In the genomic region with DNA sequence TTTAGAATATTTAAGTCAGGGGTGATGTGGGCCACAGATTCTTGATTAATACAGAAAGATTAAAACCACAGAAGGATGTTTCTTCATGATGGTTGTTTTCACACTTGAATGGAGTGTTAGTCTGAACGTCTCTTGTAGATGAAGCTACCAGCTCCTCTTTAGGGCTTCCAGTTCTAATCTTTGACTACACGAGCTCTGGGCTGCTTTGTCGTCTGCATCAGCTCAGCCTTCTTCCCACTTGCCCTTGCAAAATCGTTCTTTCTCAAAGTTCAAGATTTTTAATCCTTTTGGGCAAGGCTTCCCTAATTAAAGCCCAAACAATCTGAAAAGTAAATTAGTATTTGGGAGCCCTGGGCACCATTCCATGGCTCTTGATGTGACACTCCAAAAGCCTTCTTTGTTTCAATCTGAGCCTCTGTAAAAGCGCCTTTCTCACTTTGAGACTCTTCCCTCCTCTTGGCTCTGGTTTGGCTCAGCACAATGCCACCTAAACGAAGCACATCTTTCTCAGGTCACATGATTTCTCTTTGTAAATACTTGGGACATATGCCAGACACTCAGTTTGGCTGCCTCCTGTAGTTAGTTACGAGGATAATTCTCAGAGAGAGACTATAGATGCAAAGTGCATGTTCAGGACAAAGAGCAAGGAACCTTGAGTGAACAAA, we compare ENCODE assay signal across 14 mouse cellular contexts.
DNase-seq lines count a peak whose midpoint lies in the region; ATAC-seq and TF ChIP-seq lines count a peak whose summit lies in the region.
"Had no signal": no experiment of that assay in that cellular context is flagged by ENCODE, and none has a peak within 500 bp of the region (broad histone marks: within the 10 kb centered on the region; RNA-seq: fewer than 3 reads in every experiment).

No protein-coding gene starts in this region.

- no peak overlapping the region for H3K4me3 ChIP-seq in left cerebral cortex, adult 2 months
- no peak overlapping the region for H3K4me3 ChIP-seq in forebrain, embryonic 15.5 days
- H3K4me3 ChIP-seq in midbrain, embryonic 15.5 days = no peak overlapping the region
- H3K4me3 ChIP-seq: heart, embryonic 15.5 days had no signal

- no peaks in the 10 kb centered on the region for H3K36me3 ChIP-seq in forebrain, embryonic 15.5 days
- no peaks in the 10 kb centered on the region for H3K36me3 ChIP-seq in midbrain, embryonic 15.5 days (replicated peaks)
- H3K36me3 ChIP-seq: heart, embryonic 15.5 days had no signal

- peaks cover 16% of the 10 kb centered on the region for H3K4me1 ChIP-seq in forebrain, embryonic 15.5 days
- H3K4me1 ChIP-seq in midbrain, embryonic 15.5 days = no peaks in the 10 kb centered on the region
- H3K4me1 ChIP-seq: heart, embryonic 15.5 days had no signal

- intact Hi-C loops in left cerebral cortex, adult 2 months (cut with DNase I) = no loop called here

- no peak overlapping the region for H3K4me2 ChIP-seq in forebrain, embryonic 15.5 days (replicated peaks)
- no peak overlapping the region for H3K4me2 ChIP-seq in midbrain, embryonic 15.5 days
- H3K4me2 ChIP-seq: heart, embryonic 15.5 days had no signal

- ATAC-seq in forebrain, embryonic 15.5 days (replicated peaks) = peak; percentile 93
- peak; percentile 56 for ATAC-seq in midbrain, embryonic 15.5 days (replicated peaks)
- ATAC-seq: CD4-positive, CD25-positive, alpha-beta regulatory T cell, adult 4 months; inflammation-experienced regulatory T-cells, adult 6 months had no signal

- WGBS in forebrain, embryonic 15.5 days = 14% methylated on average over 7 of the region's 7 CpGs
- WGBS in midbrain, embryonic 15.5 days = 46% methylated on average over 7 of the region's 7 CpGs

- H3K9me3 ChIP-seq in forebrain, embryonic 15.5 days = no peaks in the 10 kb centered on the region
- H3K9me3 ChIP-seq in midbrain, embryonic 15.5 days = no peaks in the 10 kb centered on the region
- H3K9me3 ChIP-seq: heart, embryonic 15.5 days had no signal

- no peak overlapping the region for H3K27ac ChIP-seq in left cerebral cortex, adult 2 months
- peak overlapping the region; percentile 83 for H3K27ac ChIP-seq in forebrain, embryonic 15.5 days (replicated peaks)
- H3K27ac ChIP-seq in midbrain, embryonic 15.5 days = no peak overlapping the region
- H3K27ac ChIP-seq: heart, embryonic 15.5 days; liver, embryonic 14.5 days had no signal

- no peak for TF ChIP-seq CTCF in left cerebral cortex, adult 2 months (IDR thresholded peaks at IDR 0.05)

- DNase-seq in left cerebral cortex, adult 9 months (ENCODE audit: low spot score in 2 of 2) = peak; percentile 10 to 12
- no peak for DNase-seq in left cerebral cortex, adult 2 months (ENCODE audit: extremely low spot score in 1 of 2, low spot score in 2 of 2)
- peak; percentile 47 for DNase-seq in brain, embryonic 18.5 days (ENCODE audit: low read depth, low spot score)
- no peak for DNase-seq in embryo, embryonic 10 days (ENCODE audit: low spot score)
- DNase-seq in heart, postnatal 4 days = no peak
- DNase-seq in adrenal gland, postnatal 36 days = no peak
- DNase-seq: cerebellum, adult 9-10 months; lung, postnatal 14 days had no signal

- no peaks in the 10 kb centered on the region for H3K27me3 ChIP-seq in forebrain, embryonic 15.5 days
- no peaks in the 10 kb centered on the region for H3K27me3 ChIP-seq in midbrain, embryonic 15.5 days (replicated peaks)
- H3K27me3 ChIP-seq: heart, embryonic 15.5 days had no signal

- no peak overlapping the region for H3K9ac ChIP-seq in forebrain, embryonic 15.5 days (replicated peaks)
- H3K9ac ChIP-seq in midbrain, embryonic 15.5 days = no peak overlapping the region
- H3K9ac ChIP-seq: heart, embryonic 15.5 days; liver, embryonic 14.5 days had no signal

Comparison
In these comparisons a context has a peak if more than half of its experiments do, and no peak if none do; other contexts are left out.
1. DNase-seq: peak in left cerebral cortex, adult 9 months (2 of 2) and brain, embryonic 18.5 days (single experiment); none in left cerebral cortex, adult 2 months (0 of 2), embryo, embryonic 10 days (single experiment), heart, postnatal 4 days (single experiment) and adrenal gland, postnatal 36 days (0 of 2).